Mouse (Mus musculus) CD4-positive helper T cell, adult 2 months (primary cell): ENCODE measurements around the gene Papss1.
A peak's percentile ranks its signal among the peaks of the same experiment; 100 is the strongest.
"Not testable (repeated sequence)": the region's sequence is repeated elsewhere in the genome, so short reads cannot be mapped to it uniquely, and the experiment has no call there.

Source experiments
- DNase-seq: peaks from one replicate; pipeline ENCODE4 v3.0.0-alpha.2; 2012; ENCODE audit warnings: low read depth, missing footprints, low spot score

The Papss1 gene

DNA sequence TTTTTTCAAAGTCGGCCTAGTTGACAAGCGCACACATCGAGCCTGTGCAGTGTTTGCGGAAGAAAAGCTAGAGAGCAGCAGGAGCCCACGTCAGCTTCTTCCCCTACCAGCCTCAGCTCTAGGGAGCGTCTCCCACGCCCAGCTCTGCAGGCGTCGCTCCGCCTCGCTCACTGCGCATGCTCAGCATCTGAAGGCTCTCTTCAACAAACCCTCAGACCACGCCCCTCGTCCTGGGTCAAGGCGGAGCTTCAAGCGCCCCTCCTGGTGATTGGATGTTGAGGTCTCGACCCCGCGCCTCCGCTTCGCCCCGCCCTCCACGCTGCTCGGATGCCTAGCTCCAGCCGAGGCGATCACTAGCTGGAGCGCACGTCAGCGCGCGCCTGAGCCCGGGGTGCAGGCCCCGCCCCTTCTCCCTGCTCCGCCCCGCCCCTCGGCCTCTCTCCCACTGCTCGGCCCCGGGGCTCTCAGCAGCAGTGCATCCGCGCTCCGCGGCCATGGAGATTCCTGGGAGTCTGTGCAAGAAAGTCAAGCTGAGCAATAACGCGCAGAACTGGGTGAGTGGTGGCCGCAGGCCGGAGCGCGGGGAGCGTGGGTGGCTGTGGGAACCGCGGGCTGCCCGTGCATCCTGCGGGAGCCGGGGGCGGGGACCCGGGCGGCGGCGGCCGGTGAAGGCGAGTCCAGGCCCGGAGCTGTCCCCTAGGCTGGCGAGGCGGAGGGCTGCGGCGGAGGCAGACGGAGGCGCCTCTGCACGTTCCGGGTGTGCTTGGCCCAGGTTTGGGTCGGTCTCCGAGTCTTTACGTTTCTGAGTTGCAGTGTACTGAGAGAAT, at the start of gene Papss1:
Papss1 (plus strand) TSS at position 339 of the 827 bp plus-strand sequence.
- peak; percentile 100 for DNase-seq

DNA sequence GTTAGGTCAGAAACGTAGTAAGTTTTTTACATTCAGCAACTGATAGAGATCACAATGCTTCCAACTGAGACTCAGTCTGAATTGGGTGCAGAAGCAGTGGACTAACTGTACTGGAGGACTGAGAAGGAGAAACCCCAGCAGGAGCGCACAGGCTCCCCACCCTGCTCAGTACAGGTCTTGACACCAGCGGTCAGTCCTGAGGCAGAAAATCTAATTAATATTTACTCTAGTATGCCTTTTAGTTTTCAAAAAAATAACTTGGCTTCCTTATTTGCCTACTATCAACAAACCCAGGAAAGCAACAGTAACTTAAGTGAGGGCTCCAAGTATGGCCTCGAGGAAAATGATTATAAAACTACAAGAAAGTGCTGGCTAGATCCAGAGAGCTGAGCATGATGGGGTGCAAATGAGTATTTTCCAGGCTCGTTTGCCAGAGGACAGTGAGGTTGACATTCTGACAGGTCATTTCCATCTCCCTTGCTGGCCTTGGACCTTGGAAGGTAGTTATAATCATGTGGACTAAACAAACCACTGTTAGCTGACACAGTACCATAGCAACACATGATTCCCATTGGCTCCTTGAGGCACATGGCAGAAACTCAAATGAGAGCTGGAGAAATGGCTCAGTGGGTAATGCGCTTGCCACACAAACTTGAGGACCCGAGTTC, 48.1 kb upstream of the Papss1 start:
- no peak for DNase-seq

DNA sequence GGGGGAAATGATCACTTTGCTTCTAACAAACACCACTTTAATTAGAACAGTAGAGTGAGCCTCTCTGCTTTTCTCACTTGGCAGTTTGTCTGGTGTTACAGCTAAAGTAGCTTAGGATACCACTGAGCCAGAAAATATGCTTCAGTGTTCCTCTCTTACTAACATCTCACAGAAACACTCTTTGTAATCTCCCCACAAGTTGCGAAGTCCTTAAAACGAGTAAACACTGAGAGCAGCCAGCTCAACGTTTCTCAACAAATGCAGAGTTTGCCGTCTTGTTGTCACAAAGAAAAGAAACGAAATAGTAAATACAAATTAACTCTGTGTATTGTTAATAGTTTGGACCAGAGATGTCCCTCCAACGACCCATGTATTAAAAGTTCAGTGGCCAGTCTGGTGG, 46.8 kb upstream of the Papss1 start:
- DNase-seq = no peak

DNA sequence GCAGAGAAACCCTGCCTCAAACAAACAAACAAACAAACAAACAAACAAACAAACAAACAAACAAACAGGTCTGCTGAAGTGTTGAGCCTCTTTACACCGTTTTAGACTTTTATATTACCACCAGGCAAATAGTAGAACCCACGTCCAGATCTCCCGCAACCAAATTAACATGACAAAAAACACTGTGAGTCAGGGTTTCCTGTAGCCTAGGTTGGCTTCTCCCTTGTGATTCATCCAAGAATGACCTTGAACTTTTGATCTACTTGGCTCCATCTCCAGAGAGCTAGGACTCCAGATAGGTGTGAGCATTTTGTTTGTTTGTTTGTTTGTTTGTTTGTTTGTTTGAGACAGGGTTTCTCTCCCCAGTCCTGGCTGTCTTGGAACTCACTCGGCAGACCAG, 43.4 kb upstream of the Papss1 start:
- no peak for DNase-seq

DNA sequence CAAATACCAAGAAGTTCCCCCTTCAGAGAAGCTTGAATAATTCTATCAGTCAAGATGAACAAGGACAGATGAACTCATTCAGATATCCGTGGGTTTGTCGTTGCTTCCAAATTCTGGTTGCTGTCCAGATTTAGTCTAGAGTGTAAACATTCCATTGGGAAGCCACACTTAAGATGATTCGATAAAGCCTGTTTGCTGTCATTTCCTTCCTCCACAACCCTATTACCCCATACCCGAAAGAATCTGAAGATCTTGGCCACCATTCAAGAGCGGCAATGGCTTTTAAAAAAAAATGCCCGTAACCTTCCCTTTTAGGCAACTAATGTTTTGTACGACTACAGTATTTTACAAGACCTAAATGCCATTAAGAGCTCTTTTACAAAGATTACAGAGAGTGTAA, 42.3 kb upstream of the Papss1 start:
- no peak for DNase-seq

DNA sequence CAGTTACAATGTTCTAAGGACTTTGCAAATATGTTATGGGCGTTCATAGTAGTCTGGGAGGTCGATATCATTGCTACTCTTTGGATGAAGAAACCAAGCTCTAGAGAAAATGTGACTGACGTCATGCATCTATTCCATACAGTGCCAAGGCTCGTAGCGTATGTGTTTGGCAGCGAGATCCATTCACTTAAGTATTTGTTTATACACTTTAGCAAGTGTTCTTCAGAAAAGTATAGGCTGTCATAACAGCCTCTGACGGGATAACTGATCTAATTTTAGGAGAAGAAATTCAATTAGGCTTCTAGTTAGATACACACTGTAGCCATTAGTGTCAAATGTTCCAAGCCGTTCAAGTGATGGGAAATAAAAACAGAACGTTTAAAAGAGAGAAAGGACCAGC, 40.8 kb upstream of the Papss1 start:
- no peak for DNase-seq

DNA sequence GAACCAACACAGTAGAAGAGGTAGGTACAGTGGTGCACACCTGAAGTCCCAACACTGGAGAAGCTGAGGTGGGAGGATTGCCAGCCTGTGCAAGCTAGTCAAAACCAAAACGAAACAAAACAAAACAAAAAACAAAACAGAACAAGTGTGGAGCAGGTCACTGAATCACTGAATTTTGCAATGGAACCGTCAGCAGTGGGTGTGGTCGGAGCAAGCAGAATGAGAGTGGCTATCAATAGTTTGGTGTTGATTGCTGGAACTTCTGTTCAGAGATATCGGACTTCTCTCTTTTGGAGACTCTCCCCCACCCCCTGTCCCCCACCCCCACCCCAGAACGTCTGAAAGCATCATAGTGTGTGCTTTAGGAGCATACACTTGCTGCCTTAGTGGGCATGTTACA, 40.4 kb upstream of the Papss1 start:
- DNase-seq = no peak

DNA sequence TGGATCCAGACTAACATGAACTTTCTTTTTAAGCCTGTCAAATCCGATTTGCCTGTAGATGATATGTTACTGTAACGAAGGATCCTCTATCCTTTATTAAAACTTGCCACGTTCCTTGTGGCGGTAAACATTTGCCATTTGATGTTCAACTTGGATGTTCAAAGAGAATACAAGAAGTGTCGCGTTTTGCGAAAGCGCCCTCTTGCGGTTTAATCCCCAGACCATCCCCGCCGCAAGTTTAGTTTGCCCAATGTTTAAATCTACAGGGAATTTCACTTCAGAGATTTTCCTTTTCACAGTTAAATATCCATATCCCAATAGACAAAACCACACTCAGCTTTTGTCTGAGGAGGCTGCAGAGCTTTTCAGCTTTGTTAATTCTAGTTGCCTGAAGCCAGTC, 39.8 kb upstream of the Papss1 start:
- DNase-seq = peak; percentile 9

DNA sequence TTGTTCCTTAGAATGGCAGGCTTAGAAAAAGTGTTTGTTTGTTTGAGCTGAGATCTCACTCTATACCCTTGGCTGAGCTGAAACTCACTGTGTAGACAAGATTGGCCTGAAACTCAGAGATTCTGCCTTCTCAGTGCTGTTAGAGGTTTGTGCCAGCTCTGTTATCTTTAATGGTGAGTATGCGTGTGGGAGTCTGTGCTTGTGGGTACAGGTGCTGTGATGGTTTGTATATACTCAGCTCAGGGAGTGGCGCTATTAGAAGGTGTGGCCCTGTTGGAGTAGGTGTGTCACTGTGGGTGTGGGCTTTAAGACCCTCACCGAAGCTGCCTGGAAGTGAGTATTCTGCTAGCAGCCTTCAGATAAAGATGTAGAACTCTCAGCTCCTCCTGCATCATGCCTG, 39.3 kb upstream of the Papss1 start:
- no peak for DNase-seq

DNA sequence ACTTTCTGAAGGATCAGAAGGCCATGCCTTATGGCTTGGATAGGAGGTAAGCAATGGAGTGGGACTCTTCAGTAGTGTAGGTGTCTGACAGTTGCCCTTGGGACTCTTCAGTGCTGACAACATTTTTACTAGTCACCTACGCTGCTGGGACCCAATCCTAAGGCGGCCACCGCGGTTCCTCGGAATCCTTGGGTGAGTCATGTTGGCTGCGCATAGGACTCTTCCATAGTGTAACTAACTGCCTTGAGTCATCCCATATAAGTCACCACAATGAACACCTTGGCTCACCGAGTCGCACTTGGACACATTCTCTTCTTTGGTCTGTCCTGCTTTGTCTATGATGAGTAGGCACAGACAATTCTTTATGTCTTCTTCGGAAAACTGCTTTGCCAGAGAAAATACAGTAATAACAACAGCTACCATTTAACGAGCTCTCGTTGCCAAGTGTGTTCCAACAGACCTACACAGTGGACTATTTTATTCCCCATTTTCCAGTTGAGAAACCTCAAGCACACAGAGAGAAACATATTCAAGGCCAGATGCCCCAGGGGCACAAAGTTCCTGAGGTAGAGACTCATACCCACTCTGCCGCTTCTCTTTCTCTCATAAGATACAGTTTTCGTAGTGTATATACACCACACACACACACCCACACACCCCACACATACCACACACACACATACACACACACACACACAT, 23.2 kb upstream of the Papss1 start:
- DNase-seq = no peak

DNA sequence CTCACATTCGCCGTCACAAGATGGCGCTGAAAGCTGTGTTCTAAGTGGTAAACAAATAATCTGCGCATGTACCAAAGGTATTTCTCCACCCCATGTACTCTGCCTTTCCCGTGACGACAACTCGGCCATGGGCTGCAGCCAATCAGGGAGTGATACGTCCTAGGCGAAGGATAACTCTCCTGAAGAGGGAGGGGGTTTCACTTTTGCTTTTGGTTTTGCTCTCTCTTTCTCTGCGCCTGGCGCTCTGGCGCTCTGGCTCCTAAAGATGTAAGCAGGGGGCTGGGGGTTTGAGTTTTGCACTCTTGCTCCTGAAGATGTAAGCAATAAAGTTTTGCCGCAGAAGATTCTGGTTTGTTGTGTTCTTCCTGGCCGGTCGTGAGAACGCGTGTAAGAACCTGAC, 17.0 kb upstream of the Papss1 start:
- DNase-seq = not testable (repeated sequence)

DNA sequence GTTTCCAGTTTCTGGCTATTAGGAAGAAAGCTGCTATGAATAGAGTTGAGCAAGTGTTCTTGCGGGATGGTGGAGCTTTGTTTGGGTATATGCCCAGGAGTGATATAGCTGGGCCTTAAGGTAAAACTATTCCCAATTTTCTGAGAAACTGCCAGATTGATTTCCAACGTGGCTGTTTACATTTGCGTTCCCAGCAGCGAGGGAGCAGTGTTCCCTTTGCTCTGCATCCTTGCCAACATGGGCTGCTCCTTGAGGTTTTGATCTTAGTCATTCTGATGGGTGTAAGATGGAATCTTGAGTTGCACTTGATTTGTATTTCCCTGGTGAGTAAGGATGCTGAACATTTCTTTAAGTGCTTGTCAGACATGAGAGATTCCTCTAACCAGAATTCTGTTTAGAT, 14.5 kb upstream of the Papss1 start:
- DNase-seq = no peak

DNA sequence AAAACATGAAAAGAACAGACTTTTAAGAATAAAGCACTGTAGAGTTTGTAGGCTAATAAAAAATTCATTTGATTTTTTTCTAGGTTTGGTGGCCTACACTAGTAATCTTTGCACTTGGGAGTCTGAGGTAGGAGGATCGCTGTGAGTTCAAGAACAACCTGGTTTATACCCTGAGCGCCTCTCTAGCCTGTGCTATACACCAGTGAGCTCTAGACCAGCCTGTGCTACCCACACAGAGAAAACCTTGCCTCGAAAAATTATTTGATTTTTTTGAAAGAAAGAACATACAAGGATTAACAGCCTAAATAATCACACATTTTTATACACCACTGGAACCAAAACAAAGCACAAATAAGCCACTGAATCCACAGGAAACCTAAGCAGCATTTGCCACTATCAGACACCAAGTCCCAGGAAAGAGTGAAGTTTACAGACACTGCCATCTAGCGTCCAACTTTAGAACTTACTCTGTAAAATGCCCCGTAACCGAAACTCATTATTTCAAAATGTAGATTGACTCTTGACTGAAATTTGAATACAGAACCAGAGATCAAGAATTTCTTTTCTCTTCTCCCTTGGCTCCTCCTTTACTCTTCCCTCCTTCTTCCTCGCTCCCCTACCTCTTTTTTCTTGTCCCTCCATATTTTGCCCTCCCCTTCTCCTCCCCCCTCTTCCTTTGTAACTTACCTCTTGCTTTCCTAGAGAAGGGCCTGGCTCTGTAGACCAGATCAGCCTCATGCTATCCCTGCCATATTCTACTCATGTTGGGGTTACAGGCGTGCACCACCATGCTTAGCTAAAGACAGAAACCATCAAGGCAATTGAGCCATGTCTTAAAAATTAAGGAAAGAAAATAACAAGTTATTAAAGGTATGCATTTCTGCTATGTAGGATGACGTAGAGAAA, 12.0 kb upstream of the Papss1 start:
- DNase-seq = peak; percentile 65

DNA sequence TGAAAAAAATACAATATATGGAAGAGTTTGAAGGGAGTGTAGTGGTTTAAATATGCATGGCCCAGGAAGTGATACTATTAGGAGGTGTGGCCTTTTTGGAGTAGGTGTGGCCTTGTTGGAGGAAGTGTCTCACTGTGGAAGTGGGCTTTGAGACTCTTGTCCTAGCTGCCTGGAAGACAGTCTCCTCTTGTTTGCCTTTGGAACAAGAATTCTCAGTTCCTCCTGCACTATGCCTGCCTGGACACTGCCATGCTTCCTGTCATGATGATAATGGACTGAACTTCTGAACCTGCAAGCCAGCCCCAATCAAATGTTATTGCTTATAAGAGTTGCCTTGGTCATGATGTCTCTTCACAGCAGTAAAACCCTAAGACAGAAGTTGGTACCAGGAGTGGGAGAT, 8.8 kb upstream of the Papss1 start:
- DNase-seq = no peak

DNA sequence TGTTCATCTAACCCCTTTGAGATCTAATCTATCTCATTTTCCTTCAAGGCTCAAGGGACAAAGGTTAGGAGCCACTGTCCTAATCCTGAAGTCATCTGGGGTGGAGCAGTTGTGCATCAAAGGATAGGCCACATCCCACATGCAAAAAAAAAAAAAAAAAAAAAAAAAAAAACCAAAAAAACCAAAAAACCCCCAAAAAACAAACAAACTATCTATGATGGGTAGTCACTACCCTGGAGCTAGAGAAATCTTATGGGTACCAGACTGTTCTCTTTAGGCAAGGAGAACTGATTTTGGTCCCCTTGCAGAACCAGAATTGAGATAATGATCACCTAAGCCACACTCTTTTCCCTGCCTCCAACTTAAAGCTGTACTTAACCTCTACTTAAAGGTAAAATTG, 3.0 kb upstream of the Papss1 start:
- DNase-seq = no peak

DNA sequence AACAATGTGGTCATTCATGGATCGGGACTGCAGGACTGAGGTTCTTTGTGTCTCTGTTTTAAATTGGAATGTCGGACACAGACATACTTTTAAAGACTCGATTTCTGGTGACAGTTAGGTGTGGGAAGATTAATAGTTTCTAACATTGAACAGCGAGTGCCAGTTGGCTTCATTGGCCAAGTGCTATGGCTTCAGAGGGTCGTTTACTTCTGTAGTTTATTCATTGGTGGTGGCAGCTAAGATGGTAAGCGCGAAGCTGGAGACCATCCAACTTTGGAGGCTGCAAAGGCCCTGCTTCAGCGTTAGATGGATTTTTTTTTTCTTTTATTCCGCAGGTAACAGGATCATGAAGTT, 666 bp downstream of the Papss1 start:
- DNase-seq = no peak

DNA sequence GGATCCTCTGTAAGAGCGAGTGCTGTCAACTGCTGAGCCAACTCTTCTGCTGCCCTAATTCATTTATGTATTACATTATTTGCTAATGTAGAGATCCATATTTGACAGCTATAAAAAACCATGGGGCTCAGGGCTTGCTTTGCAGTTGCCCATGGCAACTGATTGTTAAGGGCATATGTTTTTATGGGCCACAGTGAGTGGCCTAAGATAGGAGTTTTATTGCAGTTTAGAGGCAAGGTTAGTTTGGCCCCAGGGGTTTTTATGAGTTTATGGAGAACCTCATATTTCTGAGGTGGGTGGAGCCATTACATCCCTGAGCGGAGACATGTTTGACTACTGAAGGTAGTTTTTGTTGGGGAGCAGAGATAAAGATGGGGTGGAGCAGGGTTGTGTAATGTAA, 1.7 kb downstream of the Papss1 start:
- DNase-seq = no peak

DNA sequence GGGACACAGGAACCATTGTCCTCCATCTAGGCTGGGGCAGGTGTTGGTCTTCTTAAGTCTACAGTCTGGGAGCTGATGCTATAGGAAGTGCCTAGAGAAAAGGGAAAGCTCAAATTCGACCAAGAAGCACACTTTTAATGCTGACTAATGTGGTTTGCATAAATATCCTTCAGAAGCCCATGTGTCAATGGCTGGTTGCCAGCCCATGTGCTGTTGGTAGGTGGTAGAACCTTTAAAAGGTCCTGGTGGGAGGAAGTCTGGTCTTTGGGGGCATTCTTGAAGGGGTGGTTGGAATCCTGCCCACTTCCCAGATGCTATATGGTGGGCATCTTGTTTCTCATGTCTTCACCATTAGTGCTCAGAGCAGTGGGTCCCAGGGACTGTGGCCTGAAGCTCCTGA, 5.9 kb downstream of the Papss1 start:
- DNase-seq = no peak

DNA sequence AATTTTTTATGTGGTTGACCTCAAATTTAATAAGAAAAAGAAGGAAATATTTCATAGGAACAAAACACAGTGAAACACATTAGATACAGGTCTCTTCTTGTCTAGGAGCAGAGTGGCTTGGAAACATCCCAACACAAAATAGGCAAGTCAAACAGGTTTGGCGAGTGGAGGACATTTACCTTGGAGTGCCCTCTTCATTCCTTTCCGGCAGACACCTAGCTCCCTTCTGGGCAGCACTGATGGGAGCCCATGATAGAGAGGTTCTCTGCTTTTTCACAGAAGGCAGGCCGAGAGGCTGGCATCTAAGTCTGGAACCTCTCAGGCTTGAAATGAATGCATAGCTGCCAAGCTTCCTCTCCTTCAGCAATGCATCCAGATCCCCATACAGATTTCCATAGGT, 9.0 kb downstream of the Papss1 start:
- DNase-seq = no peak

DNA sequence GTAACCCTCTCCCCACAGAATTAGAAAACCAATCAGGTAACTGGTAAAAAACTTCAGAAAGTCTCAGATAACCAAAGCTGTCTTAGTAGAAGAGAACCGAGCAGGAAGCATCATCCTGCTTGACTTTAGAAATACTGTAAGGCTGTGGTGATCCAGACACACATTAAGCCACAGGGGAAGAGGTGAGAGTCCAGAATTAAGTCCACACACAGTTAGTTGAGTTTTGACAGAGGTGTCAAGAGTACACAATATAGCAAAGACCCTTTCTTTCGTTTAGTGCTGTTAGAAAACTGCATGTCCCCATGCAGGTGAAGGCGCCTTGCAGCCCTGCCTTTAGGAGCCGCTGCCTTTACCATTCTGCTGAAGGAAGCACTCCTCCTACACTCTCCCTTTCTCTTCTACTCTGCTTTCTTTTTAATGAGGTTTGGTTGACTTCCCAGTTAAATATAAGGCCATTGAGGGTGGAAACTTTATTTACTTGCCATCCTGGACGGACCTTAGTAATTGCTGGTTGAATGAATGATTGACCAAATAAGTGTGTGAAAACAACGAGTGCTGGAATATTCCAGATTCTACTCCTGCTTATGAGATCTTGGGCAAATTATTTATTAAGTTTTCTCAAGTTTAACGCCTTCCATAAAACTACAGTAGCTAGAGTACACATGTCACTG, 14.0 kb downstream of the Papss1 start:
- DNase-seq = no peak

DNA sequence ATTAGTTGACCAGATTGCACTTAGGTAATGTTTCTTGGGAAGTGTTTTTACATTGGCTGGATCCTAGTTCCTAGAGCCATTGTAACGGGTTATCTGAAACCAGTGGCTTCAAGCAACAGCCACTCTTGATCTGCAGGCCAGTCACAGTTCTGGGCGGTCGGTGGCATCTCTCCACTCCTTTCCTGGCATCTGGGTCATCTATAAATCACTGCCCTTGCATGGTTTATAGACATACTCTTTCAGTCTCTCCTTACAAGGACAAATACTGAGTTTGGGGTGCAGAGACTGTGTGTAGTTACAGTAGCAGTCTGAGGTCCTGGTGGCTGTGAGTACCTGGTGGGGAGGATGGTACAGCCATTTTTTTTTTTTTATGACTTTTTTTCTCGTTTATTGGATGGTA, 15.5 kb downstream of the Papss1 start:
- no peak for DNase-seq
